Mouse (Mus musculus) spleen, adult 12 weeks (tissue): ENCODE data around the gene Clec16a.

Experiments used
- DNase-seq: peaks from one replicate; pipeline ENCODE4 v3.0.0; 2022; ENCODE audit warnings: low spot score

Clec16a gene

GRCm38 (mm10) chr16:10544995-10545622 is at the start of gene Clec16a:
Gene Clec16a, plus strand, starts transcription at chr16:10545339.
- DNase-seq = peak; percentile 93

GRCm38 (mm10) chr16:10495824-10496298 is 49.3 kb upstream of the Clec16a start:
- no peak for DNase-seq

GRCm38 (mm10) chr16:10498096-10498602 is 47.0 kb upstream of the Clec16a start:
- no peak for DNase-seq

GRCm38 (mm10) chr16:10499122-10499521 is 46.0 kb upstream of the Clec16a start:
- no peak for DNase-seq

- DNase-seq = no peak
Observed at GRCm38 (mm10) chr16:10501865-10502264, 43.3 kb upstream of the Clec16a start.

GRCm38 (mm10) chr16:10503058-10503457 is 42.1 kb upstream of the Clec16a start:
- DNase-seq = no peak

GRCm38 (mm10) chr16:10507445-10507844 is 37.7 kb upstream of the Clec16a start:
- no peak for DNase-seq

- DNase-seq = peak; percentile 19
Observed at GRCm38 (mm10) chr16:10508691-10509090, 36.4 kb upstream of the Clec16a start.

- DNase-seq = no peak
Observed at GRCm38 (mm10) chr16:10510477-10511133, 34.5 kb upstream of the Clec16a start.

GRCm38 (mm10) chr16:10511134-10511520 is 34.0 kb upstream of the Clec16a start:
- no peak for DNase-seq

- DNase-seq = peak; percentile 36
Observed at GRCm38 (mm10) chr16:10515953-10516572, 29.1 kb upstream of the Clec16a start.

GRCm38 (mm10) chr16:10518030-10518429 is 27.1 kb upstream of the Clec16a start:
- DNase-seq = no peak

- DNase-seq = peak; percentile 35
Observed at GRCm38 (mm10) chr16:10520908-10521614, 24.1 kb upstream of the Clec16a start.

- DNase-seq = peak; percentile 54
Observed at GRCm38 (mm10) chr16:10522811-10523210, 22.3 kb upstream of the Clec16a start.

- DNase-seq = no peak
Observed at GRCm38 (mm10) chr16:10523650-10524049, 21.5 kb upstream of the Clec16a start.

GRCm38 (mm10) chr16:10524866-10525609 is 20.1 kb upstream of the Clec16a start:
- no peak for DNase-seq

GRCm38 (mm10) chr16:10525610-10525980 is 19.5 kb upstream of the Clec16a start:
- DNase-seq = no peak

- DNase-seq = no peak
Observed at GRCm38 (mm10) chr16:10527046-10527644, 18.0 kb upstream of the Clec16a start.

GRCm38 (mm10) chr16:10528382-10528781 is 16.8 kb upstream of the Clec16a start:
- no peak for DNase-seq

GRCm38 (mm10) chr16:10530179-10530578 is 15.0 kb upstream of the Clec16a start:
- DNase-seq = no peak

- DNase-seq = no peak
Observed at GRCm38 (mm10) chr16:10533781-10534180, 11.4 kb upstream of the Clec16a start.
